Mouse (Mus musculus) ES-E14 (cell line): ENCODE data around the gene Acvrl1.

Source experiments
- CHD2 ChIP-seq: IDR thresholded peaks from 2 replicates; pipeline ENCODE4 v1.6.1; 2014; ENCODE audit warnings: mild to moderate bottlenecking, low read depth, low read length, inconsistent platforms
- HCFC1 ChIP-seq: IDR thresholded peaks from 2 replicates; pipeline ENCODE4 v1.6.1; 2012; ENCODE audit warnings: low read length, inconsistent platforms, borderline replicate concordance; ENCODE audit not compliant: insufficient read depth
- ZNF384 ChIP-seq: IDR thresholded peaks from 2 replicates; pipeline ENCODE4 v1.6.1; 2012; ENCODE audit warnings: low read depth, low read length, inconsistent platforms

DNA sequence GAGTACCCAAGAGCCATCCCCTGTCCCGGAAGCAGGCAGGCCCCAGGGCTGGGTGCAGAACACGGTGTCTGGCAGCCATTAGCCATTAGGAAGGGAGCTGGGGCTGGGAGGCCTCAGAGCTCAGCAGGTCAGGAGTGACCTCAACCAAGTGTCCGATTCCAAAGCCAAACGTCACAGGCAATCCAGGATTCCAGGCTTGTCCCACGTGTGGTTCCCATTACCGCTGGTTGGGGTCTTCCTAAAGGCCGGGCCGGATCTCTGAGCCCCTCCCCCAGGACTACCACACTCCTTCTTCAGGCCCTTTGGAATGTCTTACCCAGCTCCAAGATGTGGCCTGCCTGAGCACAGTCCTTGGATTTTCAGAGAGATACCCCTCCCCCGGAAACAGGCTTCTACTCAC is 33.3 kb upstream of the Acvrl1 start:
- TF ChIP-seq CHD2 = no peak
- no peak for TF ChIP-seq HCFC1
- TF ChIP-seq ZNF384 = no peak
